Mouse (Mus musculus) small intestine, adult 2 months (tissue): ENCODE data around the gene Sertad1.

Experiments
- CTCF ChIP-seq: fragments of 200-500 bp; IDR thresholded peaks from 2 replicates; pipeline ENCODE4 v1.5.1; 2012; ENCODE audit warnings: low read depth, mild to moderate bottlenecking, control low read depth, inconsistent platforms, low read length, moderate library complexity, mixed read lengths; ENCODE audit not compliant: insufficient replicate concordance, insufficient read length; ENCODE audit errors: extremely low read depth
- POLR2A ChIP-seq: fragments of 200-500 bp; IDR thresholded peaks from 2 replicates; pipeline ENCODE4 v1.6.1; 2012; ENCODE audit warnings: low read depth, mild to moderate bottlenecking, control low read depth, inconsistent platforms, low read length, moderate library complexity

DNA sequence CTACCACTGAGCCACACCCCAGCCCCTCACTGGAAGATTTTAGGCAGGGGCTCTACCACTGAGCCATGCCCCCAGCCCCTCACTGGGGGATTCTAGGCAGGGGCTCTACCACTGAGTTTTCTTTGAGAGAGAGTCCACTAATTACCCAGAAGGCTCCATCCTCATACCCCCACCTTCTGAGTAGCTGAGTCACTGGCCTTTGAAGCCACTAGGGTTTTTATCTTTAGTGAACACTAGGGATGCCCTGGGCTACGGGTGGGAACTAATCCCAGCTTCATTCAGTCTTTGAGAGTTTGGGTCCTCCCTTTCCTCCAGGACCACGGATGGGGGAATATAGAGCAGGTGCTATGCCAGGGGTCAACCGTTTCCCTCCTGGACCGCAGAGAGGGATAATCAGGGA lies 28.1 kb upstream of the Sertad1 start:
- TF ChIP-seq POLR2A (no peak), CTCF (no peak)
